Mouse (Mus musculus) urinary bladder, postnatal 14 days (tissue): ENCODE measurements around the gene Fam189a1.

Experiments used
- DNase-seq: peaks from one replicate; pipeline ENCODE4 v3.0.0; 2021; ENCODE audit warnings: low spot score

Fam189a1 gene

GRCm38 (mm10) chr7:64880415-64880814 lies 276.0 kb downstream of the Fam189a1 start:
- DNase-seq: no peak

- DNase-seq: no peak
These were observed 281.4 kb downstream of the Fam189a1 start for GRCm38 (mm10) chr7:64874941-64875340.

GRCm38 (mm10) chr7:64873266-64873665 lies 283.1 kb downstream of the Fam189a1 start:
- DNase-seq: peak; percentile 5

- DNase-seq: peak; percentile 96
These were observed 283.6 kb downstream of the Fam189a1 start, which contains the start of gene Nsmce3 for GRCm38 (mm10) chr7:64872743-64873241. Gene Nsmce3 (minus strand): TSS chr7:64872997.

GRCm38 (mm10) chr7:64871987-64872742 lies 284.2 kb downstream of the Fam189a1 start:
- no peak for DNase-seq

- DNase-seq: no peak
These were observed 286.8 kb downstream of the Fam189a1 start for GRCm38 (mm10) chr7:64869549-64870065.

GRCm38 (mm10) chr7:64863538-64863937 lies 292.8 kb downstream of the Fam189a1 start:
- DNase-seq: no peak

GRCm38 (mm10) chr7:64862978-64863377 lies 293.4 kb downstream of the Fam189a1 start:
- no peak for DNase-seq

- DNase-seq: no peak
These were observed 299.8 kb downstream of the Fam189a1 start for GRCm38 (mm10) chr7:64856526-64857082.

GRCm38 (mm10) chr7:64855976-64856375 lies 300.4 kb downstream of the Fam189a1 start:
- no peak for DNase-seq

GRCm38 (mm10) chr7:64855389-64855927 lies 300.9 kb downstream of the Fam189a1 start:
- DNase-seq: no peak

- DNase-seq: peak; percentile 25
These were observed 305.6 kb downstream of the Fam189a1 start for GRCm38 (mm10) chr7:64850791-64851190.

- no peak for DNase-seq
These were observed 308.9 kb downstream of the Fam189a1 start for GRCm38 (mm10) chr7:64847366-64847899.

GRCm38 (mm10) chr7:64846061-64846460 lies 310.3 kb downstream of the Fam189a1 start:
- DNase-seq: no peak

GRCm38 (mm10) chr7:64840946-64841659 lies 315.3 kb downstream of the Fam189a1 start:
- DNase-seq: no peak

GRCm38 (mm10) chr7:64840576-64840895 lies 315.8 kb downstream of the Fam189a1 start:
- no peak for DNase-seq

- DNase-seq: peak; percentile 21
These were observed 316.4 kb downstream of the Fam189a1 start for GRCm38 (mm10) chr7:64839801-64840575.

- DNase-seq: no peak
These were observed 317.1 kb downstream of the Fam189a1 start for GRCm38 (mm10) chr7:64839281-64839680.

- DNase-seq: no peak
These were observed 326.0 kb downstream of the Fam189a1 start for GRCm38 (mm10) chr7:64830214-64830995.

- DNase-seq: no peak
These were observed 335.3 kb downstream of the Fam189a1 start for GRCm38 (mm10) chr7:64821081-64821480.
